Mouse (Mus musculus): ENCODE data around the gene Cd44. TPM values are rescaled to one million over a fixed set of nuclear protein-coding genes. Genes with fewer than 3 reads are reported as not detected.

The Cd44 gene
- 10 to 100 TPM; 61.3 to 82.2 TPM for total RNA-seq (2023)

DNA sequence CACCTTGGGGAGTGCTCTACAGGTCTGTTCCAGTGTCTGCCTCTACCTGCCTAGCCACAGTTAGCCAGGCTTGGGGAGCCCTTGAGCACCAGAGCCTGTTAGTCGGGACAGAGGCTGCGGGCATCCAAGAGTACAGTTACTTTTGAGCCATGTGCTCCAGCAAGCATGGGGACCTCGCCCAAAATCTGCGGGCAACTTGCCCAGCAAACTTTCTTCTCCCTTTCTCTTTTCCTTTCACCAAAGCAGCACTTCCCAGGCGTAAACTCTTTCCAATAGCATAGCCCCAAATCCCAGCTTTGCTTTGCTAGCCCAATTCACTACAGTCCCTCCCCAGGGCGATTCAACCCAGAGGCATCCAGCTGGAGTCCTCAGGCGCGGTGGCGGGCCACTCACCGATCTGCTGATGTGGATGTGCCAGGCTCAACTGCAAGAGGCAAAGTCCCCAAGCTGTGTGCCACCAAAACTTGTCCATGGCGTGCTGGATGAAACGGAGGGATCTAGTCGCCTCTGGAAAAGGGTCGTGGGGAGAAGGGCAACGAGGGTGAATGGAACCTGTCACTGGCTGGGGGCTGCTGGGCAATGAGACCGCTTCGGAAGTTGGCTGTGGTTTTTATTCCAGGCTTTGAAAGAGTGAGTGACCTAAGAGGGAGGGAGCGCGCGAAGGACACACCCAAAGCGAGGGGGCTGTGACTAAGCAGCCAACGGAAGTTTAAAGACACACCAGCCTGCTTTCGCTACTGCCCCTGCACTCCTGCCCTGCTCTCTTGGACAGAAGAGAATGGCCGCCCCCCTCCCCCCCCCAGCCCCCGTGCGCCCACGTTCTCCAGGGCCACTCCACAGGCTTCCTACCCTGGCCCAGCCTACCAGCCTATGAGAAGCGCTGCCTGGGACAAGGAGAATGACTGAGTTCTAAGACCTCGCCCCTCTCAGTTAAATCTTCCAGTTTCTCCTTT lies at the start of gene Cd44:
Cd44 (minus strand) TSS at position 791 of the 953 bp plus-strand sequence.

Other genes starting within 250 kb of the Cd44 start
- not detected for gene Slc1a2, start 243.0 kb downstream of the Cd44 start, total RNA-seq (2023)
- gene Pdhx, start 171.8 kb upstream of the Cd44 start, total RNA-seq (2023) = 1 to 10 TPM; 8.9 to 9.4 TPM
- 10 to 100 TPM in 1 of 2 experiments, 1 to 10 TPM in 1; 6.5 to 10.4 TPM for gene Apip, start 172.0 kb upstream of the Cd44 start, total RNA-seq (2023)

Data from T-cell, adult 66 days (primary cell).